Mouse (Mus musculus) cerebellum, adult 11-12 months (tissue): Measurements from ENCODE around the gene Tmprss6.
A peak's percentile ranks its signal among the peaks of the same experiment; 100 is the strongest.

Source experiments
- DNase-seq: peaks from one replicate; pipeline ENCODE4 v3.0.0; 2022

The Tmprss6 gene

GRCm38 (mm10) chr15:78481448-78482000, 13.1 kb upstream of the Tmprss6 start:
- peak; percentile 68 for DNase-seq

- DNase-seq = no peak
Observed at GRCm38 (mm10) chr15:78480991-78481390, 12.6 kb upstream of the Tmprss6 start.

GRCm38 (mm10) chr15:78480111-78480510, 11.7 kb upstream of the Tmprss6 start:
- DNase-seq = no peak

GRCm38 (mm10) chr15:78479470-78479869, 11.0 kb upstream of the Tmprss6 start:
- DNase-seq = no peak

GRCm38 (mm10) chr15:78478073-78478472, 9.6 kb upstream of the Tmprss6 start:
- DNase-seq = no peak

- DNase-seq = no peak
Observed at GRCm38 (mm10) chr15:78476878-78477277, 8.4 kb upstream of the Tmprss6 start.

- no peak for DNase-seq
Observed at GRCm38 (mm10) chr15:78475604-78476031, 7.2 kb upstream of the Tmprss6 start.

- no peak for DNase-seq
Observed at GRCm38 (mm10) chr15:78473442-78473841, 5.0 kb upstream of the Tmprss6 start.

GRCm38 (mm10) chr15:78471902-78472301, 3.5 kb upstream of the Tmprss6 start:
- DNase-seq = no peak

- DNase-seq = no peak
Observed at GRCm38 (mm10) chr15:78470495-78471276, 2.3 kb upstream of the Tmprss6 start.

- no peak for DNase-seq
Observed at GRCm38 (mm10) chr15:78467570-78467969, 864 bp downstream of the Tmprss6 start.

GRCm38 (mm10) chr15:78466809-78467208, 1.6 kb downstream of the Tmprss6 start:
- no peak for DNase-seq

GRCm38 (mm10) chr15:78462981-78463380, 5.5 kb downstream of the Tmprss6 start:
- DNase-seq = no peak

GRCm38 (mm10) chr15:78457193-78457592, 11.2 kb downstream of the Tmprss6 start:
- no peak for DNase-seq

GRCm38 (mm10) chr15:78456051-78456450, 12.4 kb downstream of the Tmprss6 start:
- peak; percentile 46 for DNase-seq

- DNase-seq = no peak
Observed at GRCm38 (mm10) chr15:78455168-78455567, 13.3 kb downstream of the Tmprss6 start.

GRCm38 (mm10) chr15:78452929-78453328, 15.5 kb downstream of the Tmprss6 start:
- DNase-seq = no peak

GRCm38 (mm10) chr15:78451201-78451600, 17.2 kb downstream of the Tmprss6 start:
- no peak for DNase-seq

GRCm38 (mm10) chr15:78450419-78450768, 18.0 kb downstream of the Tmprss6 start:
- DNase-seq = no peak

GRCm38 (mm10) chr15:78449694-78450418, 18.6 kb downstream of the Tmprss6 start:
- DNase-seq = peak; percentile 32

- no peak for DNase-seq
Observed at GRCm38 (mm10) chr15:78449131-78449530, 19.3 kb downstream of the Tmprss6 start.

- peak; percentile 88 for DNase-seq
Observed at GRCm38 (mm10) chr15:78447746-78448535, 20.5 kb downstream of the Tmprss6 start.

GRCm38 (mm10) chr15:78447121-78447520, 21.3 kb downstream of the Tmprss6 start:
- DNase-seq = peak; percentile 35
